Mouse (Mus musculus) thymus, adult 2 months (tissue): ENCODE measurements around the gene Hist3h2a.

Source experiments
- CTCF ChIP-seq: fragments of 200-500 bp; IDR thresholded peaks from 2 replicates; pipeline ENCODE4 v1.5.1; 2012; ENCODE audit warnings: mild to moderate bottlenecking, control low read depth, low read length, moderate library complexity, borderline replicate concordance; ENCODE audit not compliant: control insufficient read depth, poor library complexity, insufficient read depth; ENCODE audit errors: extremely low read depth
- POLR2A ChIP-seq: fragments of 200-500 bp; IDR thresholded peaks from 2 replicates; pipeline ENCODE4 v1.6.1; 2012; ENCODE audit warnings: mild to moderate bottlenecking, low read length, control low read depth, moderate library complexity; ENCODE audit not compliant: control insufficient read depth, poor library complexity, insufficient read depth; ENCODE audit errors: extremely low read depth

DNA sequence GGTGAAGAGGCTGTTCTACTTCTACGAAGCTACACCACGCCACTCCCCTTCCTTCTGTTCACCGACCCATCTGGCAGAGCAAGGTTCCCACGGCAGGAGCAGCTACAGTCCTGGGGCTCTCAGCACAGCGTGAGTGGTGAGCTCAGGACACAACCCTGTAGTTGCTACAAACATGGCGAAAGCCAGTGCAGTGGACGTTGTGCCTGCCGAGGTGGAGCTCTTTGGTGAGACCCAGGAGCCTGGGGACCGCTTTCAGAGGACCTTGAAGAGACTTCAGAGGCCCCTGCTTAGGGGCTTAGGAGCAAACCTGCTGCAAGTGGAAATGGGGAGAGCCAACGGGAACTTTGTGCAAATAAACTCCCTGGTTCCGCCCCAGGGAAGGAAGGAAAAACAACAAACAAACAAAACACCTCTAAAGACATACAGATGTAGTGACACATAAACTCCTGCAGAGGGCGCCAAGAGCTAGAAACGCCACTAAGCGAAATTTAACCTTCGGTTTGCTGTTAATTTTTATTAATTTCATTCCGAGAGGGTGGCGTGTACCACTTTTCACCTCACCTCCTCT is 39.9 kb upstream of the Hist3h2a start:
- peak; percentile 44; the same call in 1 of the 2 replicates for TF ChIP-seq CTCF
- no peak for TF ChIP-seq POLR2A
